In genomic region chr1:170273252-170273651, GRCm38 (mm10) we compare ENCODE assay signal across 28 mouse cellular contexts. TPM values are rescaled to one million over a fixed set of nuclear protein-coding genes. Genes with fewer than 3 reads are reported as not detected.
DNase-seq lines count a peak whose midpoint lies in the region; ATAC-seq and TF ChIP-seq lines count a peak whose summit lies in the region.
"Had no signal": no experiment of that assay in that cellular context is flagged by ENCODE, and none has a peak within 500 bp of the region (broad histone marks: within the 10 kb centered on the region; RNA-seq: fewer than 3 reads in every experiment).

No protein-coding gene starts in this region.

- H3K27ac ChIP-seq in gastrocnemius, adult 2 months, result no peak overlapping the region
- H3K27ac ChIP-seq: embryonic facial prominence, embryonic 13.5 days; embryonic facial prominence, embryonic 15.5 days; forebrain, embryonic 10.5 days; forebrain, embryonic 12.5 days had no signal

- peak; percentile 53 for ATAC-seq in granulocyte monocyte progenitor cell, adult 5-6 weeks (replicated peaks; ENCODE audit: poor library complexity, severe bottlenecking)
- ATAC-seq in megakaryocyte progenitor cell, adult 5-6 weeks (replicated peaks; ENCODE audit: poor library complexity), result peak; percentile 48; the same call in 1 of the 2 replicates
- ATAC-seq: activated CD4-positive, CD25-positive, alpha-beta regulatory T cell, adult 4 months; CD4-positive, CD25-positive, alpha-beta regulatory T cell, adult 4 months; forebrain, embryonic 14.5 days; forebrain, embryonic 16.5 days; Patski had no signal

- H3K4me3 ChIP-seq in gastrocnemius, adult 2 months, result no peak overlapping the region
- H3K4me3 ChIP-seq: embryonic facial prominence, embryonic 13.5 days; embryonic facial prominence, embryonic 15.5 days; erythroblast, embryonic 14.5 days; forebrain, embryonic 10.5 days; forebrain, embryonic 12.5 days had no signal

- DNase-seq in 416B (ENCODE audit: low read depth), result peak; percentile 79
- no peak for DNase-seq in retina, embryonic 14.5 days (ENCODE audit: low spot score)
- no peak for DNase-seq in spleen, postnatal 10 days (ENCODE audit: low spot score in 2 of 2)
- no peak for DNase-seq in gastrocnemius, adult 2 months
- DNase-seq: adrenal gland, adult 8-10 months; adrenal gland, postnatal 14 days; adrenal gland, postnatal 36 days; cerebellum, adult 11-12 months; cerebellum, adult 2 months; cerebellum, adult 9-10 months; cerebellum, postnatal 10 days; cerebellum, postnatal 25 days; embryo, embryonic 11 days had no signal

- TF ChIP-seq CTCF in gastrocnemius, adult 2 months (IDR thresholded peaks at IDR 0.05), result no peak

- intact Hi-C loops in gastrocnemius, adult 2 months (cut with DNase I), result no loop called here

RNA-seq across cellular contexts. Expression of gene Sh2d1b1, which starts 3.9 kb away (rescaled TPM):
- 3.6 and 7.0 TPM in 2 replicates for total RNA-seq in granulocyte monocyte progenitor cell, adult 5-6 weeks (2014; fragmentation: Nextera tagmentation)
- total RNA-seq in granulocyte monocyte progenitor cell, adult 5-6 weeks (2017), result 3.1 and 4.5 TPM in 2 replicates
- 6.5 TPM in 2 replicates for total RNA-seq in megakaryocyte progenitor cell, adult 5-6 weeks (2015)
- 4.5 and 5.2 TPM in 2 replicates for total RNA-seq in megakaryocyte progenitor cell, adult 5-6 weeks (2017)
- total RNA-seq in gastrocnemius, adult 2 months (2021), result not detected
- total RNA-seq: adrenal gland, postnatal 14 days had no signal

RNA-seq across cellular contexts. Expression of gene Gm7694, which starts 32.9 kb away (rescaled TPM):
- total RNA-seq in granulocyte monocyte progenitor cell, adult 5-6 weeks (2014; fragmentation: Nextera tagmentation), result 1.9 and 7.8 TPM in 2 replicates
- total RNA-seq in granulocyte monocyte progenitor cell, adult 5-6 weeks (2017), result 2.1 and 2.8 TPM in 2 replicates
- 4.5 and 4.6 TPM in 2 replicates for total RNA-seq in megakaryocyte progenitor cell, adult 5-6 weeks (2015)
- total RNA-seq in megakaryocyte progenitor cell, adult 5-6 weeks (2017), result 1.4 and 2.2 TPM in 2 replicates
- total RNA-seq in gastrocnemius, adult 2 months (2021), result under 1 TPM; 0.45 to 0.51 TPM

RNA-seq across cellular contexts. Expression of gene Spata46, which starts 35.4 kb away (rescaled TPM):
- total RNA-seq in granulocyte monocyte progenitor cell, adult 5-6 weeks (2014; fragmentation: Nextera tagmentation), result not detected in 2 replicates
- not detected in 2 replicates for total RNA-seq in granulocyte monocyte progenitor cell, adult 5-6 weeks (2017)
- total RNA-seq in megakaryocyte progenitor cell, adult 5-6 weeks (2015), result not detected in 2 replicates
- total RNA-seq in megakaryocyte progenitor cell, adult 5-6 weeks (2017), result not detected in 2 replicates
- total RNA-seq in gastrocnemius, adult 2 months (2021), result not detected
- total RNA-seq: adrenal gland, adult 18-20 months; adrenal gland, adult 8-10 months; adrenal gland, postnatal 14 days; adrenal gland, postnatal 36 days; CH12.LX; G1E had no signal

RNA-seq across cellular contexts. Expression of gene Sh2d1b2, which starts 40.7 kb away (rescaled TPM):
- total RNA-seq in granulocyte monocyte progenitor cell, adult 5-6 weeks (2014; fragmentation: Nextera tagmentation), result not detected in 2 replicates
- total RNA-seq in granulocyte monocyte progenitor cell, adult 5-6 weeks (2017), result not detected in 2 replicates
- total RNA-seq in megakaryocyte progenitor cell, adult 5-6 weeks (2015), result not detected in 2 replicates
- not detected in 2 replicates for total RNA-seq in megakaryocyte progenitor cell, adult 5-6 weeks (2017)
- total RNA-seq in gastrocnemius, adult 2 months (2021), result not detected
- total RNA-seq: adrenal gland, adult 18-20 months; adrenal gland, adult 8-10 months; adrenal gland, postnatal 14 days; adrenal gland, postnatal 36 days had no signal

RNA-seq across cellular contexts. Expression of gene Uhmk1, which starts 58.1 kb away (rescaled TPM):
- total RNA-seq in granulocyte monocyte progenitor cell, adult 5-6 weeks (2014; fragmentation: Nextera tagmentation), result 30.4 and 35.6 TPM in 2 replicates
- total RNA-seq in granulocyte monocyte progenitor cell, adult 5-6 weeks (2017), result 45.6 and 45.8 TPM in 2 replicates
- total RNA-seq in megakaryocyte progenitor cell, adult 5-6 weeks (2015), result 41.6 and 45.7 TPM in 2 replicates
- 40.8 and 50.4 TPM in 2 replicates for total RNA-seq in megakaryocyte progenitor cell, adult 5-6 weeks (2017)
- 10 to 100 TPM; 12.6 to 15.5 TPM for total RNA-seq in gastrocnemius, adult 2 months (2021)

Comparison
In these comparisons a context has a peak if more than half of its experiments do, and no peak if none do; other contexts are left out.
1. RNA of gene Sh2d1b1, which starts 3.9 kb away (total RNA-seq): 3.1 to 7.0 TPM in granulocyte monocyte progenitor cell, adult 5-6 weeks and 4.5 to 6.5 TPM in megakaryocyte progenitor cell, adult 5-6 weeks; not detected in gastrocnemius, adult 2 months; every median in the first group is over 4 times any median in the second.